Mouse (Mus musculus) G1E (cell line): ENCODE results near the gene Cask.

ENCODE experiments used
- CTCF ChIP-seq: IDR thresholded peaks from 2 replicates; pipeline ENCODE4 v1.5.1; 2012; ENCODE audit warnings: low read depth, low read length, inconsistent platforms, mixed read lengths
- GATA1 ChIP-seq: IDR thresholded peaks from 2 replicates; pipeline ENCODE4 v1.6.1; 2012; ENCODE audit warnings: borderline replicate concordance, low read length, inconsistent platforms, mixed read lengths
- GATA2 ChIP-seq: IDR thresholded peaks from 2 replicates; pipeline ENCODE4 v1.6.1; 2012; ENCODE audit warnings: low read depth, low read length, inconsistent platforms, borderline replicate concordance
- POLR2AphosphoS5 ChIP-seq: IDR thresholded peaks from 2 replicates; pipeline ENCODE4 v1.6.1; 2012; ENCODE audit warnings: low read depth, low read length, inconsistent platforms; ENCODE audit not compliant: insufficient replicate concordance
- TAL1 ChIP-seq: conservative IDR thresholded peaks from 2 replicates; pipeline ENCODE4 v1.6.1; 2012; ENCODE audit warnings: low read depth, low read length, inconsistent platforms, mixed read lengths

DNA sequence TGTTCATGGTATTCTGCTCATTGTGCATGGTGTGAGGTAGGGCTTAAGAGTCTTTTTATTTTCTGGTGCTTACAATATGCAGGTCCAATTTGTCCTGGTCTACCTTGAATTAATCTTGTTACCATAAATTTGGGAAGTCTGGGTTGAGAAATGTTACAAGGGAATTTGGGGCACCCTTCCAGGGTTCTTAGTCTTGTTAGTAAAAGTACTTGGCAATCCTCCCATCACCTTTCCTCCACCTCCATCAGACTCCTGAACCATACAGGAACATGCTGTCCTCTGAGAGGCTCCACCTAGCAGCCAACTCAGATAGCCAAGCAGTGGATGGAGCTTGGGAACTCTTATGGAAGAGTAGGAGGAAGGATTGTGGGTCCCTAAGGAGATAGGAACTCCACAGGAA is 371.6 kb downstream of the Cask start:
- TF ChIP-seq CTCF = no peak
- no peak for TF ChIP-seq GATA1
- TF ChIP-seq TAL1 = no peak
- no peak for TF ChIP-seq POLR2AphosphoS5
- TF ChIP-seq GATA2 = no peak
